Mouse (Mus musculus): ENCODE data around the gene Dnah6.

GRCm38 (mm10) chr6:73246821-73247220 lies 25.4 kb upstream of the Dnah6 start:
- no peak for TF ChIP-seq CTCF (IDR thresholded peaks at IDR 0.05)
- TF ChIP-seq EP300 (IDR thresholded peaks at IDR 0.05): peak; percentile 83

Measured in lung, postnatal 0 days (tissue).